Mouse (Mus musculus): ENCODE measurements around the gene Usp42.

Usp42 gene

GRCm38 (mm10) chr5:143732180-143732891, at the start of gene Usp42:
Gene Usp42, minus strand, starts transcription at chr5:143732280.
- peak; percentile 95 for DNase-seq (ENCODE audit: low spot score)

- DNase-seq (ENCODE audit: low spot score): no peak
Measured at GRCm38 (mm10) chr5:143760508-143760907, 28.4 kb upstream of the Usp42 start.

- no peak for DNase-seq (ENCODE audit: low spot score)
Measured at GRCm38 (mm10) chr5:143759554-143759953, 27.5 kb upstream of the Usp42 start.

- peak; percentile 91 for DNase-seq (ENCODE audit: low spot score)
Measured at GRCm38 (mm10) chr5:143757755-143758443, 25.8 kb upstream of the Usp42 start.

- DNase-seq (ENCODE audit: low spot score): no peak
Measured at GRCm38 (mm10) chr5:143755529-143756141, 23.6 kb upstream of the Usp42 start.

GRCm38 (mm10) chr5:143749630-143750208, 17.6 kb upstream of the Usp42 start:
- no peak for DNase-seq (ENCODE audit: low spot score)

- no peak for DNase-seq (ENCODE audit: low spot score)
Measured at GRCm38 (mm10) chr5:143731483-143732112, 482 bp downstream of the Usp42 start.

GRCm38 (mm10) chr5:143730915-143731314, 1.2 kb downstream of the Usp42 start:
- no peak for DNase-seq (ENCODE audit: low spot score)

GRCm38 (mm10) chr5:143721962-143722361, 10.1 kb downstream of the Usp42 start:
- no peak for DNase-seq (ENCODE audit: low spot score)

GRCm38 (mm10) chr5:143712011-143712800, 19.9 kb downstream of the Usp42 start:
- no peak for DNase-seq (ENCODE audit: low spot score)

- DNase-seq (ENCODE audit: low spot score): peak; percentile 53
Measured at GRCm38 (mm10) chr5:143711326-143711725, 20.8 kb downstream of the Usp42 start.

GRCm38 (mm10) chr5:143706822-143707200, 25.3 kb downstream of the Usp42 start:
- no peak for DNase-seq (ENCODE audit: low spot score)

- no peak for DNase-seq (ENCODE audit: low spot score)
Measured at GRCm38 (mm10) chr5:143706030-143706821, 25.9 kb downstream of the Usp42 start.

- DNase-seq (ENCODE audit: low spot score): no peak
Measured at GRCm38 (mm10) chr5:143705659-143705982, 26.5 kb downstream of the Usp42 start.

GRCm38 (mm10) chr5:143704875-143705658, 27.0 kb downstream of the Usp42 start:
- no peak for DNase-seq (ENCODE audit: low spot score)

GRCm38 (mm10) chr5:143701074-143701473, 31.0 kb downstream of the Usp42 start:
- no peak for DNase-seq (ENCODE audit: low spot score)

GRCm38 (mm10) chr5:143700247-143700646, 31.8 kb downstream of the Usp42 start:
- no peak for DNase-seq (ENCODE audit: low spot score)

- no peak for DNase-seq (ENCODE audit: low spot score)
Measured at GRCm38 (mm10) chr5:143698454-143698853, 33.6 kb downstream of the Usp42 start.

GRCm38 (mm10) chr5:143696323-143696722, 35.8 kb downstream of the Usp42 start:
- DNase-seq (ENCODE audit: low spot score): no peak

GRCm38 (mm10) chr5:143690926-143691325, 41.2 kb downstream of the Usp42 start:
- DNase-seq (ENCODE audit: low spot score): peak; percentile 81

All from left cerebral cortex, adult 11 months (tissue).